Mouse (Mus musculus) CH12.LX (cell line): ENCODE measurements around the gene Shq1. TPM values are rescaled to one million over a fixed set of nuclear protein-coding genes. Genes with fewer than 3 reads are reported as not detected.

ENCODE experiments used
- DNase-seq: peaks from one replicate; pipeline ENCODE4 v3.0.0-alpha.2; 2013; ENCODE audit errors: extremely low read depth
- H3K27ac ChIP-seq: 2 replicates; pipeline ENCODE4 v1.5.1; 2012; ENCODE audit warnings: low read depth, mild to moderate bottlenecking, control low read depth, moderate library complexity; ENCODE audit not compliant: insufficient read depth
- H3K27me3 ChIP-seq: replicated peaks from 2 replicates; pipeline ENCODE3; 2012; ENCODE audit warnings: inconsistent platforms
- H3K36me3 ChIP-seq, 2 experiments: replicated peaks in 1 of 2; 2 replicates each; pipeline versions ENCODE3 to v1.6.1; 2012; ENCODE audit warnings: inconsistent platforms in 1 of 2, low read length in 1 of 2, mild to moderate bottlenecking in 1 of 2, mixed read lengths in 1 of 2, moderate library complexity in 1 of 2; ENCODE audit not compliant: control insufficient read depth in 1 of 2, insufficient read depth in 1 of 2
- H3K4me1 ChIP-seq, 2 experiments: 2 replicates each; pipeline ENCODE4 v1.6.1; 2012; ENCODE audit warnings: inconsistent platforms in 1 of 2, moderate library complexity in 1 of 2; ENCODE audit not compliant: insufficient read depth in 2 of 2, control insufficient read depth in 1 of 2
- H3K4me2 ChIP-seq: 2 replicates; pipeline ENCODE4 v1.6.1; 2012; ENCODE audit warnings: low read depth, mild to moderate bottlenecking, control low read depth; ENCODE audit not compliant: poor library complexity, insufficient read depth, severe bottlenecking
- H3K4me3 ChIP-seq, 3 experiments: fragments of 150-350 bp in 1 of 3; sonication (generic) in 1 of 3; replicated peaks in 1 of 3; 2 replicates each; pipeline versions ENCODE3 to v1.5.1; 2011 to 2012; ENCODE audit warnings: low read depth in 2 of 3, low read length in 2 of 3, mild to moderate bottlenecking in 2 of 3, moderate library complexity in 2 of 3, control low read depth in 1 of 3, improper control_type of control experiment in 1 of 3, inconsistent platforms in 1 of 3, mixed read lengths in 1 of 3; ENCODE audit not compliant: poor library complexity in 1 of 3
- H3K79me2 ChIP-seq: replicated peaks from 2 replicates; pipeline ENCODE4 v1.6.1; 2012; ENCODE audit warnings: mild to moderate bottlenecking, moderate library complexity; ENCODE audit not compliant: control insufficient read depth, poor library complexity, insufficient read depth, severe bottlenecking; ENCODE audit errors: extremely low read depth
- H3K9ac ChIP-seq: 2 replicates; pipeline ENCODE4 v1.6.1; 2012; ENCODE audit warnings: low read depth, mild to moderate bottlenecking, control low read depth, moderate library complexity; ENCODE audit not compliant: insufficient read depth
- H3K9me3 ChIP-seq: replicated peaks from 2 replicates; pipeline ENCODE3; 2012; ENCODE audit warnings: low read length, inconsistent platforms, mixed read lengths
- BHLHE40 ChIP-seq: IDR thresholded peaks from 2 replicates; pipeline ENCODE4 v1.6.1; 2011; ENCODE audit warnings: mild to moderate bottlenecking, low read depth, low read length, improper control_type of control experiment
- CTCF ChIP-seq, 2 experiments: IDR thresholded peaks in 1 of 2; conservative IDR thresholded peaks in 1 of 2; 2 replicates each; pipeline ENCODE4 v1.5.1; 2011 to 2012; ENCODE audit warnings: low read depth in 2 of 2, low read length in 2 of 2, improper control_type of control experiment in 1 of 2, inconsistent platforms in 1 of 2, mild to moderate bottlenecking in 1 of 2, moderate library complexity in 1 of 2
- EP300 ChIP-seq: IDR thresholded peaks from 2 replicates; pipeline ENCODE4 v1.6.1; 2011; ENCODE audit warnings: low read length, improper control_type of control experiment
- ETS1 ChIP-seq: conservative IDR thresholded peaks from 2 replicates; pipeline ENCODE4 v1.6.1; 2012; ENCODE audit warnings: low read depth, mild to moderate bottlenecking, inconsistent platforms, low read length, improper control_type of control experiment, moderate library complexity
- HCFC1 ChIP-seq: IDR thresholded peaks from 2 replicates; pipeline ENCODE4 v1.6.1; 2012; ENCODE audit warnings: low read depth, mild to moderate bottlenecking, inconsistent platforms, low read length, improper control_type of control experiment
- IRF4 ChIP-seq: IDR thresholded peaks from 2 replicates; pipeline ENCODE4 v1.6.1; 2014; ENCODE audit warnings: low read depth, mild to moderate bottlenecking, inconsistent platforms, low read length, improper control_type of control experiment
- JUN ChIP-seq: IDR thresholded peaks from 2 replicates; pipeline ENCODE4 v1.6.1; 2011; ENCODE audit warnings: low read depth, mild to moderate bottlenecking, low read length, improper control_type of control experiment, moderate library complexity; ENCODE audit not compliant: insufficient read depth
- JUND ChIP-seq: conservative IDR thresholded peaks from 2 replicates; pipeline ENCODE4 v1.6.1; 2011; ENCODE audit warnings: low read depth, low read length, improper control_type of control experiment
- KAT2A ChIP-seq: IDR thresholded peaks from 2 replicates; pipeline ENCODE4 v1.6.1; 2012; ENCODE audit warnings: low read length, improper control_type of control experiment, inconsistent platforms; ENCODE audit not compliant: insufficient replicate concordance
- MAX ChIP-seq: IDR thresholded peaks from 2 replicates; pipeline ENCODE4 v1.6.1; 2011; ENCODE audit warnings: low read length, improper control_type of control experiment
- MAZ ChIP-seq: IDR thresholded peaks from 2 replicates; pipeline ENCODE4 v1.6.1; 2012; ENCODE audit warnings: low read depth, mild to moderate bottlenecking, inconsistent platforms, low read length, improper control_type of control experiment, moderate library complexity
- MXI1 ChIP-seq: IDR thresholded peaks from 2 replicates; pipeline ENCODE4 v1.6.1; 2011; ENCODE audit warnings: mild to moderate bottlenecking, low read depth, low read length, improper control_type of control experiment
- PAX5 ChIP-seq: IDR thresholded peaks from 2 replicates; pipeline ENCODE4 v1.6.1; 2012; ENCODE audit warnings: low read length, inconsistent platforms, mixed read lengths
- POLR2AphosphoS2 ChIP-seq: IDR thresholded peaks from 2 replicates; pipeline ENCODE4 v1.6.1; 2011; ENCODE audit warnings: low read depth, low read length, improper control_type of control experiment
- SIN3A ChIP-seq: IDR thresholded peaks from 2 replicates; pipeline ENCODE4 v1.6.1; 2012; ENCODE audit warnings: low read length, improper control_type of control experiment, inconsistent platforms
- TCF12 ChIP-seq: IDR thresholded peaks from 2 replicates; pipeline ENCODE4 v1.6.1; 2014; ENCODE audit warnings: low read depth, mild to moderate bottlenecking, inconsistent platforms, low read length, improper control_type of control experiment
- UBTF ChIP-seq: IDR thresholded peaks from 2 replicates; pipeline ENCODE4 v1.6.1; 2012; ENCODE audit warnings: low read depth, mild to moderate bottlenecking, inconsistent platforms, low read length, improper control_type of control experiment, moderate library complexity
- USF1 ChIP-seq: IDR thresholded peaks from 2 replicates; pipeline ENCODE4 v1.6.1; 2014; ENCODE audit warnings: low read depth, mild to moderate bottlenecking, inconsistent platforms, low read length, improper control_type of control experiment
- ZMIZ1 ChIP-seq: IDR thresholded peaks from 2 replicates; pipeline ENCODE4 v1.6.1; 2012; ENCODE audit warnings: low read depth, mild to moderate bottlenecking, inconsistent platforms, low read length, improper control_type of control experiment
- ZNF384 ChIP-seq: IDR thresholded peaks from 2 replicates; pipeline ENCODE4 v1.6.1; 2012; ENCODE audit warnings: low read depth, low read length, improper control_type of control experiment, inconsistent platforms
- dilution Hi-C: fragments of 300-500 bp; cut with MboI; formaldehyde crosslinking; loops from 2 replicates; pipeline ENCODE4 v1.14.3; 2020; ENCODE audit warnings: low sequenced_read_pairs; ENCODE audit not compliant: extremely low pct_unique_long_range_greater_than_20kb, extremely low pct_ligation_motif_present
- in situ Hi-C: fragments of 300-500 bp; cut with MboI; formaldehyde crosslinking; loops from 3 replicates; pipeline ENCODE4 v1.14.3; 2019; ENCODE audit warnings: low sequenced_read_pairs, low pct_ligation_motif_present, low pct_unique_long_range_greater_than_20kb, mixed read lengths
- polyA plus RNA-seq: library from polyadenylated mRNA; unstranded; fragments of >175 nt; gene quantifications from 2 replicates; pipeline ENCODE4 v1.2.1, GENCODE M21; 2012; ENCODE audit warnings: low read depth; ENCODE audit not compliant: insufficient read length
- total RNA-seq, 2 experiments: library from RNA; depleted of rRNA; stranded (reverse); fragments of 300-350 nt in 1 of 2; fragments of >200 nt in 1 of 2; gene quantifications; 2 replicates each; pipeline ENCODE4 v1.2.3; 2012 to 2014

Shq1 gene
- total and polyA plus RNA-seq, 3 experiments, result 26.6 to 32.3 (median 32.3) TPM

DNA sequence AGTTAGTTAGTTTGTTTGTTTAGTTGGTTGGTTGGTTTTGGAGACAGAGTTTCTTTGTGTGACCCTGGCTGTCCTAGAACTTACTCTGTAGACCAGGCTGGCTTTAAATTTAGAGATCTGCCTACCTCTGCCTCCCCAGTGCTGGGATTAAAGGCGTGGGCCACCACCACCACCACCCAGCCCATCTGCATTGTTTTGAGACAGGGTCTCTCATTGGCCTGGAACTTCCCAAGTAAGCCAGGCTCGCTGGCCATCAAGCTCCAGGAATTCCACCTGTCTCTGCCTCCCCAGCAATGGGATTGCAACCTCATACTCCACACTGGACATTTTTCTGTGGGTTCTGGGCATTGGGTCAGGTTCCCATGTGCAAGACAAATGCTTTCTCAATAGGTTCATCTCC is 15.4 kb upstream of the Shq1 start:
- TF ChIP-seq JUND, result no peak
- TF ChIP-seq ETS1, result no peak
- TF ChIP-seq KAT2A, result no peak
- no peak for TF ChIP-seq POLR2AphosphoS2
- no peak for TF ChIP-seq PAX5
- no peak for TF ChIP-seq MXI1
- dilution Hi-C loops, result no loop called here

DNA sequence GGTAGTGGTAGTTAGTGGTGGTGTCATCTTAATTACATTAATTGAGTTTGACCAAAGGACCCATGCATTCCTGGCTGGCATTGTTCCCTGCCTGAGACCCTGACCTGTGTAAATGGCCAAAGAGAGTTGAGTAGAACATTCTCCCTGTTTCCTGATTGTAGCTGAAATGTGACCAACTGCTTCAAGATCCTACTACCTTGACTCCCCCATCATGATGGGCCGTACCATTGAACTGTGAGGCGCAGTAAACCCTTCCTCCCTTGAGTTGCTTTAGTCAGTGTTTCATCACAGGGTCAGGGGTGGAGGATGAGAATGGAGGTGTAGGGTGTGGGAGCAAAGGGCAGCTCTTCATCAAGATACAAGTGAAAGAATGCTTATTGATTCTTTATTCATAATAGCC is 7.7 kb upstream of the Shq1 start:
- no peak for DNase-seq
- in situ Hi-C loops, result no loop called here
- no peak for TF ChIP-seq MAX
- no peak for TF ChIP-seq EP300
- no peak for TF ChIP-seq HCFC1
- TF ChIP-seq UBTF, result no peak
- TF ChIP-seq JUN, result no peak
- no peak for TF ChIP-seq MAZ
- no peak for TF ChIP-seq SIN3A
- no peak for TF ChIP-seq ZNF384
- TF ChIP-seq ETS1, result no peak
- TF ChIP-seq ZMIZ1, result no peak
- TF ChIP-seq USF1, result no peak
- TF ChIP-seq KAT2A, result no peak
- TF ChIP-seq CTCF (conservative IDR thresholded peaks at IDR 0.05 in 1 of 2, IDR thresholded peaks at IDR 0.05 in 1 of 2; ENCODE audit: low read depth in 2 of 2, low read length in 2 of 2), result no peak
- TF ChIP-seq TCF12, result no peak
- no peak for TF ChIP-seq IRF4
- no peak for TF ChIP-seq BHLHE40
- H3K79me2 ChIP-seq, result no peaks in the 10 kb centered on the region
- no peaks in the 10 kb centered on the region for H3K9me3 ChIP-seq
- H3K36me3 ChIP-seq, result no peaks in the 10 kb centered on the region
- no peaks in the 10 kb centered on the region for H3K4me1 ChIP-seq
- no peak overlapping the region for H3K4me2 ChIP-seq
- H3K27ac ChIP-seq, result no peak overlapping the region
- dilution Hi-C loops, result no loop called here
- H3K27me3 ChIP-seq, result no peaks in the 10 kb centered on the region
- no peak overlapping the region for H3K4me3 ChIP-seq
- no peak overlapping the region for H3K9ac ChIP-seq

More for the DNA sequence above, 15.4 kb upstream of the Shq1 start:
- H3K27me3 ChIP-seq, result peaks cover 2% of the 10 kb centered on the region
- H3K4me1 ChIP-seq, result no peaks in the 10 kb centered on the region
- no peaks in the 10 kb centered on the region for H3K79me2 ChIP-seq
- no peaks in the 10 kb centered on the region for H3K9me3 ChIP-seq
- H3K9ac ChIP-seq, result no peak overlapping the region
- H3K27ac ChIP-seq, result no peak overlapping the region
- H3K36me3 ChIP-seq, result no peaks in the 10 kb centered on the region
- in situ Hi-C loops, result no loop called here
- DNase-seq, result no peak
- no peak overlapping the region for H3K4me2 ChIP-seq
- H3K4me3 ChIP-seq, result no peak overlapping the region
